Mouse (Mus musculus) liver, adult 2 months (tissue): ENCODE data around the gene Taf5l.

Experiments
- CTCF ChIP-seq: fragments of 200-500 bp; IDR thresholded peaks from 2 replicates; pipeline ENCODE4 v1.5.1; 2011; ENCODE audit warnings: low read depth, low read length, control low read depth
- POLR2A ChIP-seq: fragments of 200-500 bp; IDR thresholded peaks from 2 replicates; pipeline ENCODE4 v1.6.1; 2011; ENCODE audit warnings: low read length, control low read depth; ENCODE audit not compliant: insufficient read depth; ENCODE audit errors: extremely low read depth

- no peak for TF ChIP-seq CTCF
- TF ChIP-seq POLR2A: no peak
Observed at GRCm38 (mm10) chr8:123981674-123982073, 39.5 kb downstream of the Taf5l start.
